Mouse (Mus musculus) kidney, adult 2 months (tissue): ENCODE results near the gene Psg17. TPM values are rescaled to one million over a fixed set of nuclear protein-coding genes. Genes with fewer than 3 reads are reported as not detected.
A peak's percentile ranks its signal among the peaks of the same experiment; 100 is the strongest.

Experiments used
- DNase-seq: peaks from one replicate; pipeline ENCODE4 v3.0.0; 2021
- H3K27ac ChIP-seq: fragments of 200-500 bp; 2 replicates; pipeline ENCODE4 v1.5.1; 2012; ENCODE audit warnings: low read depth, low read length, control low read depth, inconsistent platforms; ENCODE audit not compliant: insufficient read depth
- H3K27me3 ChIP-seq: fragments of 200-500 bp; replicated peaks from 2 replicates; pipeline ENCODE4 v1.6.1; 2012; ENCODE audit warnings: mild to moderate bottlenecking, moderate library complexity, low read length, inconsistent platforms; ENCODE audit not compliant: control insufficient read depth, insufficient read depth
- H3K36me3 ChIP-seq: fragments of 200-500 bp; 2 replicates; pipeline ENCODE4 v1.6.1; 2012; ENCODE audit warnings: mild to moderate bottlenecking, moderate library complexity, low read length, inconsistent platforms; ENCODE audit not compliant: control insufficient read depth, insufficient read depth
- H3K4me1 ChIP-seq: fragments of 200-500 bp; 2 replicates; pipeline ENCODE4 v1.6.1; 2011; ENCODE audit warnings: low read length; ENCODE audit not compliant: control insufficient read depth, insufficient read depth
- H3K4me3 ChIP-seq: fragments of 200-500 bp; 2 replicates; pipeline ENCODE4 v1.5.1; 2011; ENCODE audit warnings: mild to moderate bottlenecking, low read depth, low read length, control low read depth; ENCODE audit not compliant: insufficient read depth
- CTCF ChIP-seq: fragments of 200-500 bp; conservative IDR thresholded peaks from 2 replicates; pipeline ENCODE4 v1.5.1; 2011; ENCODE audit warnings: low read depth, mild to moderate bottlenecking, control low read depth, low read length, moderate library complexity, mixed read lengths; ENCODE audit not compliant: insufficient read depth, insufficient read length
- POLR2A ChIP-seq: fragments of 200-500 bp; IDR thresholded peaks from one replicate; pipeline ENCODE4 v1.6.1; 2011; ENCODE audit warnings: low read depth, low read length, control low read depth
- WGBS: fragments of 180-500 bp; shearing (Covaris S2); methylation state at CpG from one replicate; pipeline ENCODE4 v1.1.7; 2018; 5-methylcytosine and 5-hydroxymethylcytosine counted together
- polyA plus RNA-seq: library from polyadenylated mRNA; depleted of rRNA; stranded (reverse); fragments of >200 nt; gene quantifications from 2 replicates; pipeline ENCODE4 v1.2.3, GENCODE M21; 2012

Gene Psg17
- polyA plus RNA-seq, 1 experiment = 0.03 TPM

GRCm38 (mm10) chr7:18840386-18841173 is 19.2 kb upstream of the Psg17 start:
- H3K4me3 ChIP-seq = peak overlapping the region; percentile 54
- no peaks in the 10 kb centered on the region for H3K36me3 ChIP-seq
- WGBS = 5% methylated on average over 14 of the region's 17 CpGs
- no peaks in the 10 kb centered on the region for H3K27me3 ChIP-seq
- peak; percentile 75 for DNase-seq
- TF ChIP-seq POLR2A (no peak), CTCF (no peak)
- no peaks in the 10 kb centered on the region for H3K4me1 ChIP-seq
- peak overlapping the region; percentile 82 for H3K27ac ChIP-seq

- WGBS = 11% methylated on average over 3 of the region's 3 CpGs
- H3K4me1 ChIP-seq = no peaks in the 10 kb centered on the region
- no peaks in the 10 kb centered on the region for H3K36me3 ChIP-seq
- H3K27ac ChIP-seq = peak within 1 kb of the TSS; percentile 82
- peak within 1 kb of the TSS; percentile 55 for H3K4me3 ChIP-seq
- DNase-seq = peak; percentile 40
- no peaks in the 10 kb centered on the region for H3K27me3 ChIP-seq
- no peak for TF ChIP-seq POLR2A
- TF ChIP-seq CTCF = no peak
Measured at GRCm38 (mm10) chr7:18839865-18840264, 18.5 kb upstream of the Psg17 start, which contains the start of gene Mill2. Gene Mill2 (plus strand): TSS chr7:18839966.

GRCm38 (mm10) chr7:18832298-18832697 is 10.9 kb upstream of the Psg17 start:
- no peak for DNase-seq
- Histone ChIP-seq H3K4me1 (no peaks in the 10 kb centered on the region), H3K27me3 (no peaks in the 10 kb centered on the region), H3K36me3 (no peaks in the 10 kb centered on the region), H3K4me3 (no peak overlapping the region), H3K27ac (no peak overlapping the region)
- TF ChIP-seq CTCF (0 out of 2 replicates have a peak, but pooled peaks have one; percentile 17), POLR2A (no peak)
- 43% methylated on average over 13 of the region's 13 CpGs for WGBS

GRCm38 (mm10) chr7:18829545-18829944 is 8.1 kb upstream of the Psg17 start:
- no peaks in the 10 kb centered on the region for H3K4me1 ChIP-seq
- WGBS = 83% methylated on average over 7 of the region's 7 CpGs

GRCm38 (mm10) chr7:18828592-18828991 is 7.2 kb upstream of the Psg17 start:
- H3K4me1 ChIP-seq = no peaks in the 10 kb centered on the region
- H3K36me3 ChIP-seq = no peaks in the 10 kb centered on the region
- TF ChIP-seq CTCF = 0 out of 2 replicates have a peak, but pooled peaks have one; percentile 25
- TF ChIP-seq POLR2A = no peak
- no peak overlapping the region for H3K4me3 ChIP-seq
- no peak overlapping the region for H3K27ac ChIP-seq
- H3K27me3 ChIP-seq = no peaks in the 10 kb centered on the region
- peak; percentile 7 for DNase-seq
- WGBS = 73% methylated on average over 9 of the region's 9 CpGs

More at GRCm38 (mm10) chr7:18829545-18829944, 8.1 kb upstream of the Psg17 start:
- no peaks in the 10 kb centered on the region for H3K27me3 ChIP-seq
- no peaks in the 10 kb centered on the region for H3K36me3 ChIP-seq
- DNase-seq = no peak
- no peak overlapping the region for H3K4me3 ChIP-seq
- no peak overlapping the region for H3K27ac ChIP-seq
- TF ChIP-seq CTCF = no peak
- no peak for TF ChIP-seq POLR2A

GRCm38 (mm10) chr7:18827792-18828546 is 6.6 kb upstream of the Psg17 start:
- no peak for TF ChIP-seq POLR2A
- TF ChIP-seq CTCF = no peak
- Histone ChIP-seq H3K4me1 (no peaks in the 10 kb centered on the region), H3K4me3 (no peak overlapping the region), H3K36me3 (no peaks in the 10 kb centered on the region), H3K27me3 (no peaks in the 10 kb centered on the region), H3K27ac (no peak overlapping the region)
- whole genome bisulfite sequencing = 69% methylated on average over 26 of the region's 26 CpGs
- no peak for DNase-seq

GRCm38 (mm10) chr7:18818301-18818700 is 3.1 kb downstream of the Psg17 start:
- TF ChIP-seq POLR2A (no peak), CTCF (no peak)
- 86% methylated on average over 9 of the region's 9 CpGs for WGBS
- no peak overlapping the region for H3K4me3 ChIP-seq
- no peaks in the 10 kb centered on the region for H3K4me1 ChIP-seq
- DNase-seq = no peak
- no peak overlapping the region for H3K27ac ChIP-seq
- H3K36me3 ChIP-seq = no peaks in the 10 kb centered on the region
- H3K27me3 ChIP-seq = no peaks in the 10 kb centered on the region; the same call in 1 of the 2 replicates
